Mouse (Mus musculus) layer of hippocampus, adult 2 months (tissue): ENCODE data around the gene Bpifb4. TPM values are rescaled to one million over a fixed set of nuclear protein-coding genes. Genes with fewer than 3 reads are reported as not detected.

Experiments
- DNase-seq, 2 experiments: peaks; one replicate each; pipeline ENCODE4 v3.0.0; 2022; ENCODE audit warnings: low spot score in 2 of 2
- H3K27ac ChIP-seq: fragments of 200-600 bp; 2 replicates; pipeline ENCODE4 v1.8.1; 2022
- H3K4me3 ChIP-seq: fragments of 200-600 bp; 2 replicates; pipeline ENCODE4 v1.8.1; 2022; ENCODE audit warnings: mild to moderate bottlenecking
- CTCF ChIP-seq: fragments of 200-600 bp; conservative IDR thresholded peaks from 2 replicates; pipeline ENCODE4 v1.8.1; 2022; ENCODE audit warnings: antibody characterized with exemption, mild to moderate bottlenecking, moderate library complexity
- total RNA-seq, 2 experiments: library from RNA; stranded (reverse); gene quantifications; 2 replicates each; pipeline ENCODE4 v1.2.3; 2021

Gene Bpifb4
- total RNA-seq, 2 experiments from 2014 or later, result not detected

GRCm38 (mm10) chr2:154007965-154008364 lies 70.0 kb downstream of the Bpifb4 start, which contains the start of gene Bpifa2:
Gene Bpifa2, plus strand, starts transcription at chr2:154008265.
- TF ChIP-seq CTCF, result no peak
- no peak within 1 kb of the TSS for H3K4me3 ChIP-seq
- DNase-seq, result no peak
- no peak within 1 kb of the TSS for H3K27ac ChIP-seq

Other genes starting within 250 kb of the Bpifb4 start
- gene Dnmt3c, start 241.6 kb upstream of the Bpifb4 start, total RNA-seq, result under 1 TPM in 1 of 2 experiments, not detected in 1; 0.17 TPM
- 10 to 100 TPM; 72.4 to 75.8 TPM for gene Mapre1, start 196.9 kb upstream of the Bpifb4 start, total RNA-seq
- gene Efcab8, start 158.3 kb upstream of the Bpifb4 start, total RNA-seq, result under 1 TPM; 0.12 to 0.46 TPM
- not detected for gene Sun5, start 67.1 kb upstream of the Bpifb4 start, total RNA-seq
- gene Bpifb2, start 63.2 kb upstream of the Bpifb4 start, total RNA-seq, result not detected
- gene Bpifb6, start 37.8 kb upstream of the Bpifb4 start, total RNA-seq, result not detected
- gene Bpifb3, start 20.0 kb upstream of the Bpifb4 start, total RNA-seq, result not detected
- not detected for gene Bpifa6, start 36.7 kb downstream of the Bpifb4 start, total RNA-seq
- gene Bpifa2, start 70.1 kb downstream of the Bpifb4 start, total RNA-seq, result not detected
- gene Bpifa3, start 192.1 kb downstream of the Bpifb4 start, total RNA-seq, result not detected
- gene Bpifa1, start 204.7 kb downstream of the Bpifb4 start, total RNA-seq, result not detected
- gene Bpifa5, start 224.4 kb downstream of the Bpifb4 start, total RNA-seq, result not detected